Mouse (Mus musculus): Measurements from ENCODE around the gene Cldn10. TPM values are rescaled to one million over a fixed set of nuclear protein-coding genes. Genes with fewer than 3 reads are reported as not detected.

Gene Cldn10
- polyA plus RNA-seq, 1 experiment: 36.4 TPM

DNA sequence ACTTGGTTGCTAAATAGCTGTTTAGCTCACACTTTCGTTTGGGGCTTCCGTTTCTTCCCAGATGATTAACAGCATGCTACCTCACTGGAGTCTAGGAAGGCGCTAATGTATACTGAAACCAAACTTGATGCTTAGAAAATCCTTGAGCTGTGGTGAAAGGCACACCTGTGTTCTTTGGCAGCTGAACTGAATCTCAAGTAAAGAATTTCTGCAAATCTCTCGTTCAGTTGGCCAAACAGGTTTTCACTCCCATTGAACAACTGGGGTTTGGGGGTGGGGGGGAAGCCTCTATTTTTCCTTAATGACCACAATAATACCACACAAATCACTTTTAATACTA, 63.0 kb downstream of the Cldn10 start:
- TF ChIP-seq CTCF (IDR thresholded peaks at IDR 0.05; ENCODE audit: extremely low read depth, insufficient read depth, low read length): no peak
- TF ChIP-seq POLR2A (IDR thresholded peaks at IDR 0.05; ENCODE audit: extremely low read depth, insufficient read depth, low read length): no peak
- Histone ChIP-seq H3K27ac (ENCODE audit: insufficient read depth, low read length) (no peak overlapping the region), H3K4me1 (ENCODE audit: control insufficient read depth, insufficient read depth, low read length) (no peaks in the 10 kb centered on the region), H3K4me3 (ENCODE audit: insufficient read depth, low read length) (no peak overlapping the region)

DNA sequence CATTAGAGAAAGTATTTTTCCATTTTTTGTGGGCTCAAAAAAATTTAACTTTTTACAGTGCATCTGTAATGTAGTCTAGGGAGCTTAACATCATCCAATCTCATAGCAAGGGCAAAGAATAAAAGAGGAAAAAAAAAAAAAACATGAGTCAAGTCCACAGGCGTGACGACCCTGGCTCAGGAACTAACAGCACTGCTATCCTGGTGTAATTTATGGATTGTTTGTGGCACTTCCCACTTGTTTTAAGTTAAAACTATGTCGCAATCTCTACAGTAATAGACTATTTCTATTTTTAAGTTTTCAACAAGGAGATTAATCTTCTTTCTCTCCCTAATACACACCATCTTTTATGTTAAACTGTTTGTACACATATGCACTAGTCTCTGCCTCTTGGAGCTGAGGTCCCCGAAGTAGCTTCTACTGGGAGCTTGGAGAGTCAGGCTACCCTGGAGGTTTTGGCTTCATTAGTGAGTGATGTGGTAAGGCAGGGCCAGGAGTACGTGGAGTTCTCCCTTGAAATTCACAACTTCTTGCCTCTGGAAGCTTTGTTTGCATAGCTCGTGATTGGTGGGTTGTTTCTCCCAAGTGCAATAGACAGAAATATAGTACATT, 63.9 kb downstream of the Cldn10 start:
- Histone ChIP-seq H3K27ac (ENCODE audit: insufficient read depth, low read length) (no peak overlapping the region), H3K4me1 (ENCODE audit: control insufficient read depth, insufficient read depth, low read length) (no peaks in the 10 kb centered on the region), H3K4me3 (ENCODE audit: insufficient read depth, low read length) (no peak overlapping the region)
- TF ChIP-seq POLR2A (IDR thresholded peaks at IDR 0.05; ENCODE audit: extremely low read depth, insufficient read depth, low read length) (no peak), CTCF (IDR thresholded peaks at IDR 0.05; ENCODE audit: extremely low read depth, insufficient read depth, low read length) (no peak)

DNA sequence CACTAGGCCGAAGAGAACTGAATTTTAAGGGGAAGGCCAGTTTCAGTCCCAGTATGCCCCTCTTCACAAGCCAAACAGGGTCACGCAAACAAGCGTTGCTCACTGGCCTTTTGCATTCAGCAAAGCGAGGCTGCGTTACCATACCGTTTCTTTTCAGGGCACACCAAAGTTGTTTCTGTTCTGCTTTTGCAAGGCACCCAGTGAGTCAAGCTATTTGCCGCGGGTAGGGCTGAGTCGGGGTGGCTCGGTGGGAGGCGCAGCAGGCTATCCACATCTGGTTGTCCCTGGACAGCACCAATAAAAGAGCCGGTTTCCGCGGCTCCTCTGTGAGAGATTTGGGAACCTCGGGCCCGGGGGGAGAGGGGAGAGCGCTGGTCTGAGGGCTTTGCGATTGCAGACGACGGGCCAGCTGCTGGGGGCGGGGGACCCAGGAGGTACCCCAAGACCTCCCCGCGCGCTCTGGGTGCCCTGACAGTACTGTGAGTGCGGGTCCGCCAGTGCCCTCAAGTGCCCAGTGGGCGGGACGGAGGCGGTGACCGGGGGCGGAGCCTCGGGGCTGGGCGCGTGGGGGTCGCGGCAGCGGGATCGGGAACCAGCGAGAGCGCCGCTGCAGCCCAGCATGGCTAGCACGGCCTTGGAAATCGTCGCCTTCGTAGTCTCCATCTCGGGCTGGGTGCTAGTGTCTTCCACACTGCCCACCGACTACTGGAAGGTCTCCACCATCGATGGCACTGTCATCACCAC, 66.8 kb downstream of the Cldn10 start:
- TF ChIP-seq POLR2A (IDR thresholded peaks at IDR 0.05; ENCODE audit: extremely low read depth, insufficient read depth, low read length) (peak; percentile 32; the same call in 1 of the 2 replicates), CTCF (IDR thresholded peaks at IDR 0.05; ENCODE audit: extremely low read depth, insufficient read depth, low read length) (no peak)
- Histone ChIP-seq H3K27ac (ENCODE audit: insufficient read depth, low read length) (no peak overlapping the region), H3K4me1 (ENCODE audit: control insufficient read depth, insufficient read depth, low read length) (no peaks in the 10 kb centered on the region), H3K4me3 (ENCODE audit: insufficient read depth, low read length) (peak overlapping the region; percentile 38)

DNA sequence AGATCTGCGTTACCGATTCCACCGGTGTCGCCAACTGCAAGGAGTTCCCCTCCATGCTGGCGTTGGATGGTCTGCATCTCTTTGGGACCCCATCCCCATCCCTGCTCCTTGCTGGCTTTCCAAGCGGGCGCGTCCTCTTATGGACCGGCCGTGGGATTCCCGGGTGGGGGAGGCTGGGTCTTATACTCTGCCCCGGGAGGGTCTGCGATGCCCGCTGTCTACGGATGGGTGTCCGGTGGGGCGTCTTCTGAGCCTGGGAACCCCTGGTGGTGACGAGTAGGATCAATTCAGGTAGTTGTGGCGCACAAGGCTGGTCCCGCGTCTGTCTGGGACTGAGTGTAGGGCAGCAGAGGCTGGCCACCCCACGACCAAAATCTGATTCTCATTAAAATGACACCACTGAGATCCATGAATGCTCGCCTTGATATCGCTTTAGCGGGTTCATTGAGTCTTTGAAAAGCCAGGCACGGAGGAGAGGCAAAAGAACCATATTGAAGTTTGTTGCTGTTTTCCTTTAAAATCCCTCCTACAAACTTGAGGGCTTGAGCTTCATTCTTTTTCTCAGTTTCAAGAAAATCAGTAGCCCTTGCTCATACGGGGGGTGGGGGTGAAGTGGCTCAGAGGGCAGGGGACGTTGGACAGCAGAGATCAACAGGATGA, 67.6 kb downstream of the Cldn10 start:
- no peak for TF ChIP-seq CTCF (IDR thresholded peaks at IDR 0.05; ENCODE audit: extremely low read depth, insufficient read depth, low read length)
- no peak for TF ChIP-seq POLR2A (IDR thresholded peaks at IDR 0.05; ENCODE audit: extremely low read depth, insufficient read depth, low read length)
- Histone ChIP-seq H3K27ac (ENCODE audit: insufficient read depth, low read length) (no peak overlapping the region), H3K4me1 (ENCODE audit: control insufficient read depth, insufficient read depth, low read length) (no peaks in the 10 kb centered on the region), H3K4me3 (ENCODE audit: insufficient read depth, low read length) (peak overlapping the region; percentile 38)

DNA sequence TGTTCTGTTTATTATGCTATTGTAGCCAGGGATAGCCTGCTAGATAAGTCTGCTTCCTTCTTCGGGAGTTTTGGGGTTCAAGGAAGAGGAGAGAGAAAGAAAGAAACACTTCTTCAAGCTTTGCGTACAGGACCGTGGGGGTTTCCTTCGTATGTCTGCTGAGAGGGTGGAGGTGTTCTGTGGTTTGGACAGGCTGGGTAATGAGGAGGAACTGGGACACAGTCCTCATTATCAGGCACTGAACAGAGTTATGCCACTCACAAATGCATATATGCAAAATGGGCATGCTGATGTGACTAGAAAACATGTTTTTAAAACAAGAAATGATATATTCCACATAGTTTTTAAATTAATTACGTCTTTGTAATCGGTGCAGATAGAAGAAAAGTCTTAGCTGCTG, 68.9 kb downstream of the Cldn10 start:
- Histone ChIP-seq H3K27ac (ENCODE audit: insufficient read depth, low read length) (no peak overlapping the region), H3K4me1 (ENCODE audit: control insufficient read depth, insufficient read depth, low read length) (no peaks in the 10 kb centered on the region), H3K4me3 (ENCODE audit: insufficient read depth, low read length) (no peak overlapping the region)
- TF ChIP-seq POLR2A (IDR thresholded peaks at IDR 0.05; ENCODE audit: extremely low read depth, insufficient read depth, low read length) (no peak), CTCF (IDR thresholded peaks at IDR 0.05; ENCODE audit: extremely low read depth, insufficient read depth, low read length) (no peak)

- no peak overlapping the region for H3K27ac ChIP-seq (ENCODE audit: insufficient read depth, low read length)
- TF ChIP-seq CTCF (IDR thresholded peaks at IDR 0.05; ENCODE audit: extremely low read depth, insufficient read depth, low read length): no peak
- no peak for TF ChIP-seq POLR2A (IDR thresholded peaks at IDR 0.05; ENCODE audit: extremely low read depth, insufficient read depth, low read length)
- no peaks in the 10 kb centered on the region for H3K4me1 ChIP-seq (ENCODE audit: control insufficient read depth, insufficient read depth, low read length)
- H3K4me3 ChIP-seq (ENCODE audit: insufficient read depth, low read length): no peak overlapping the region
These were observed 70.6 kb downstream of the Cldn10 start for GRCm38 (mm10) chr14:118858318-118858717.

DNA sequence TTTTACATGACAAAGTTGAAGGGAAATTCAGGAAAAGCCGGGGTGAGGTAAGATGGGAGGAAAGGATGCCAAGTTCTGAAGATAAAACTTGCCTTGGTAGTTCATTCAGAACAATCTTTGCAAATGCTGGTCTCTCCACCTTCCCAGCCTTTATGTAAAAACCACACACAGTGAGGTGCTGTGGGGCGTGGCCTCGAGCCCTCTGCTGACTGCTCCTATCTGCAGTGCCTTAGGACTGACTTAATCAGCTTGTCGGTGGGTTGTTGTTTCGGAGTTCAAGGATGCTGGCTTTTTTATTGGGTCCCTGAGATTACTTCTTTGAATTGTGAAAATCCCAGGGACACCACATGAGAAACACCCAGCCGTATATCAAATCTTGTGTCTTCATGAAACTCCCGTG, 74.5 kb downstream of the Cldn10 start:
- TF ChIP-seq POLR2A (IDR thresholded peaks at IDR 0.05; ENCODE audit: extremely low read depth, insufficient read depth, low read length) (no peak), CTCF (IDR thresholded peaks at IDR 0.05; ENCODE audit: extremely low read depth, insufficient read depth, low read length) (no peak)
- no peak overlapping the region for H3K4me3 ChIP-seq (ENCODE audit: insufficient read depth, low read length)
- no peaks in the 10 kb centered on the region for H3K4me1 ChIP-seq (ENCODE audit: control insufficient read depth, insufficient read depth, low read length)
- H3K27ac ChIP-seq (ENCODE audit: insufficient read depth, low read length): no peak overlapping the region

GRCm38 (mm10) chr14:118864905-118865304, 77.2 kb downstream of the Cldn10 start:
- Histone ChIP-seq H3K27ac (ENCODE audit: insufficient read depth, low read length) (no peak overlapping the region), H3K4me1 (ENCODE audit: control insufficient read depth, insufficient read depth, low read length) (no peaks in the 10 kb centered on the region; the same call in none of the 2 replicates), H3K4me3 (ENCODE audit: insufficient read depth, low read length) (no peak overlapping the region)
- no peak for TF ChIP-seq CTCF (IDR thresholded peaks at IDR 0.05; ENCODE audit: extremely low read depth, insufficient read depth, low read length)
- no peak for TF ChIP-seq POLR2A (IDR thresholded peaks at IDR 0.05; ENCODE audit: extremely low read depth, insufficient read depth, low read length)

GRCm38 (mm10) chr14:118866014-118866811, 78.5 kb downstream of the Cldn10 start:
- H3K27ac ChIP-seq (ENCODE audit: insufficient read depth, low read length): no peak overlapping the region
- TF ChIP-seq POLR2A (IDR thresholded peaks at IDR 0.05; ENCODE audit: extremely low read depth, insufficient read depth, low read length) (no peak), CTCF (IDR thresholded peaks at IDR 0.05; ENCODE audit: extremely low read depth, insufficient read depth, low read length) (no peak)
- H3K4me3 ChIP-seq (ENCODE audit: insufficient read depth, low read length): no peak overlapping the region
- H3K4me1 ChIP-seq (ENCODE audit: control insufficient read depth, insufficient read depth, low read length): no peaks in the 10 kb centered on the region; the same call in none of the 2 replicates

Measured in cortical plate, adult 2 months (tissue).